Mouse (Mus musculus): ENCODE data around the gene F12.

Gene F12

DNA sequence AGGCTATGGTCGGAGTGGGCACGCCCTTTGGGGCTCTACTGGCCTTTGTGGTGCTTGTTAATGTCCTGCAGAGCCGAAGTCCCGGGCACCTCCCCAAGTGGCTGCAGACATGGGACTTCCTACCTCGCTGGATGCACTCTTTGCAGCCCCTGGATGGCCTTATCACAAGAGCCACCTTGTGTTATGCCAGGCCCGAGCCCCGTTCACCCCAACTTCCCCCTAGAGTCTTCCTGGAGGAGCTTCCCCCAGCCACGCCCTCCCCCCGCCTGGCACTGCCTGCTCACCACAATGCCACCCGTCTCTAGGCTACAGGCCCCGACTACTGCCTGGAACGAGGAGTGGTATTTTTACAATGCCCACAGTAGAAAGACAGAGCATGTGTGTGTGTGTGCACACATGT lies 13.3 kb downstream of the F12 start:
- peak in 1 of 2 experiments; percentile 51 for DNase-seq (ENCODE audit: low spot score in 2 of 2)

DNA sequence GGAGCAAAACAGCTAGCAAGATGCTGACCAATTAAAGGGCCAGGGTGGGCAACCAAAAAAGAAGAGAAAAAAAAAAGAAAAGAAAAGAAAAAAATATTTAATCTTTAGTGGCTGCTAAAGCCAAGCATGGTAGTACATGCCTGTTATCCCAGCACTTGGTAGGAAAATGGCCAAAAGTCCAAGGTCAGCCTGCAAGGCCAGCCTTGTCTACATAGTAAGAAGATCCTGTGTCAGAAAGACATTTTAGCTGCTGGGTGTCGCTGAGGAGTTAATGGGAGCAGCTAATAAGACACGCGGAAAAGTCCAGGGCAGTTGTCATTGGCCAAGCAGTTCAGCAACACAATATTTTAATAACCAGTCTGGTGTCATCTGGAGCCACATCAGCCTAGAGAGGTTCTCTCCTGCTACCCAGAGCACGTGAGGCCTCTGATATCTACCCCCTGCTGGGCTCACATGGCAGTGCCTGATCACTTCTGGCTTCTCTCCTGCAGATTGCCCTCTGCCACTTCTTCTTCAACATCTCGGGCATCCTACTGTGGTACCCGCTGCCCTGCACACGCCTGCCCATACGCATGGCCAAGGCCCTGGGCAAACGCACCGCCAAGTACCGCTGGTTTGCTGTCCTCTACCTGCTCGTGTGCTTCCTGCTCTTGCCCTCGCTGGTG lies 13.8 kb downstream of the F12 start:
- DNase-seq (ENCODE audit: low spot score in 2 of 2) = peak in 1 of 2 experiments; percentile 36

DNA sequence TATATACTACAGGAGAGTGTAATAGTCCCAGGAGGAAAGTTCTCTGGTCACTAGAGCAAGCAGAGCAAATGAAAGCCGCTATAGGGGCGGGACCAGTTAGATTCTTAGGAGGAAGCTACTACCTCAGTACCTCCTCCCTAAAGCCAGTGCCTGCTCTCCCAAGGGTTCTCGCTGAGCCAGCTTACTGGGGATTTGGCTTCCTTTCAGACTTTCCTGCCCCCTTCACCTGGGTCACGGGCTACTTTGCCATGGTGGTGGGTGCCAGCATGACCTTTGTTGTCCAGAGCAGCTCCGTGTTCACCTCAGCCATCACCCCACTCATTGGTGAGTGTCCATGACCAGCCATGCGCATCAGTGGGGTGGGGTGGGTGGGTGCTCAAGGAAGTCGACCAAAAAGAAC lies 14.8 kb downstream of the F12 start:
- DNase-seq (ENCODE audit: low spot score in 2 of 2) = no peak

DNA sequence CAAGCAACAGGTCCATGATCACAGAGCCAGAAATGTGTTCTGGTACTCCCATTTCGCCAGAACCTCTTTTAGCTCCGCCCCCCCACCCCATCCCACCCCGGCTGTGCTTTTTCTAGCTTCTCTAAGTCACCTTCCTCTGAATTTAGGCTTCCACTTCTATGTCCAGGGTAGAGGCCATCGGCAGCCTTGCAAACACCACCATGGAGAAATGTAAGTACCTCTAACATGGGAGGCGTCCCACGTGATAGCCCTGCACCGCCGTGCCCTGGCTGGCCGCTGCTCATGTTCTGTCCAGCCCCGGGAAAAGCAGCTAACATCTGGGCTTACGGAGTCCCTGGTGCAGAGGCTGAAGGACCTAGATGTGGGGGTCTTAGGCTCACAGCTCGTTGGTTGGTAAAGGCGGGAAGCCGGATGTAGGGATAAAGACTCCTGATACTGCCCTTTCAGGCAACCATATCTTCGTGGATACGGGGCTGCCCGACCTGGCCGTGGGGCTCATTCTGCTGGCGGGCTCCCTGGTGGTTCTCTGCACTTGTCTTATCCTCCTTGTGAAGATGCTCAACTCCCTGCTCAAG lies 18.0 kb downstream of the F12 start:
- no peak for DNase-seq (ENCODE audit: low spot score in 2 of 2)

DNA sequence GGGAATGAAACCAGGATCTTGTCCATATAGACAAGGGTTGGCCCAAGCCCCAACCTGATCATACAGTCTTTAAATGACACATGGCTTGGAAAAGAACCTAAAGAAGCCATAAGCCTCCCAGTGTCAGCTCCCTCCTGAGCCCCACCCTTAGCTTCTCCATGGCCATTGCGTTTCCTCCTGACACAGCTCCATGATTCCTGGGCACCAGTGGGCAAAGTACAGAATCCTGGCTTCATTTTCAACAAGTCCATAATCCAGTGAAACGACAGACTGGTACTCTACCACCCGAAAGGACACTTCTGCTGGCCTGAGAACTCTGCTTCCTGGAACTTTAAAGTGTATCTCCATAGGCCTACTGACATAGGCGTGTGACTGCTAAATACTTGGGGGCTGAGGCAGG lies 19.3 kb downstream of the F12 start:
- no peak for DNase-seq (ENCODE audit: low spot score in 2 of 2)

DNA sequence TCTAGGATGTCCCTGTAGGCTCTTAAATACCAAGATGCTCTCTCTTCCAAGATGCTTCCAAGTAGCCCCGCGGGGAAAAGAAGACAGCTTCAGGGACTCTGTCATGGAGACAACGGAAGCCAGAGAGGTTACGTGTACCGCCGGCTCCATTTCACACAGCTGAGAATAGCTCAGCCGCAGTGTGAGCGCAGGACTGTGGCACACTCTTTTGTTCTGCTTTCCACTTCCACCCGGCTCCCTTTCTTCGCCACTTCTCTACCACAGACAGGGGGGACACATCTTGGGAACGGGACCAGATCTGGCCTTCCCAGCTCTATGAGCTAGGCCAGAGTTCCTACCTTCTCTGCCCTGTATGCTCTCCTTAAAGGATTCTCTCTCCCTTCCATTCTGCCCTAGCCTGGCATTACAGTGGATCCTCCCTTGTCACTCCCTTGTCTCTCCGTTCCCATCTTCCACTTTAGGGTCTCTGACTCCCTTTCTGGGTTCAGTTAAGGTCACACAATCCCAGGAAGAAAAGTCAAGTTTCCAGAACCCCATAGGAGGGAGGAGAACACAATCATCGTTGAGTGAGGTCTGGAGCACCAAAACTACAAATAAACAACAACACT lies 20.7 kb downstream of the F12 start:
- DNase-seq (ENCODE audit: low spot score in 2 of 2) = peak in 1 of 2 experiments; percentile 47

DNA sequence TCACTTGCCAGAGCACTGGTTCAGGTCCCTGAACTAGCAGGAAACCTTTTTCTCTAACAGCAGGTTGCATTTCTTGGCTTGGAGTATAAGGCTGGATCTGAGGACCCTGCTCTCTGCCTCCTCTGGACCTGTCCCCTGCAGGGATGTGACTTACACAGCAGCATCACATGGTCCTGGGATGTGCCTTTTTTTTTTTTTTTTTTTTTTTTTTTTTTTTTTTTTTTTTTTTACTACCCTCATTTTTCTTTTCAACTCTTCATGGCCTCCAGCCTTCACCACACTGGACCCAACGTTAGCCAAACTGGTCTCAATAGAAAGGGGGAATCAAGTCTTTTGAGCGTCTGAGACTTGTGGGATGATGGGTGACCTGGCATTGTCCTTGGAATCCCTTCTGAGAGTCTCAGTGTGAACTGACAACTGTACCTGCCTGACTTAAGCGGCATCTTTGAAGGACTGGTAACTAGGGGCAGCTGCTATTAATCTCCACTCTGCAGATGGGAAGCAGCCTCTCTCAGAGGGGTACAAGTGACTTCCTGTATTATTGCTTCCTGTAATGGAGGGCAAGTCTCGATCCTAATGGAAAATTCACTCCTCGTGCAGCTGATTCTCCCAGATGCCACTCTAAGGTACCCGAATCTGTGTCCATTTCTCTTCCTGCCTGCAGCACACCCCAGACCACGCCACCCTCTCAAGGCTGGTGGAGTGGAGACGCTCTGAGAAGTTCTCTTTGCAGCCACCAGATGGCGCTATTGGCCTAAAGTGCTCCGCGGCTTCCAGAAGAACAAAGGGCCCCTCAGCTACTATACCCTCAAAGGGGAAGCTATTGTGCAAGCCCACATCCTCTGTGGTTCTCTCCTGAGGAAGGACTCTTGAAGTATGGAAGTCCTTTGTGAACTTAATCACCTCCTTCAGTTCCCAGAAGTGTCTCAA lies 21.5 kb downstream of the F12 start:
- DNase-seq (ENCODE audit: low spot score in 2 of 2) = peak; percentile 73 to 88

DNA sequence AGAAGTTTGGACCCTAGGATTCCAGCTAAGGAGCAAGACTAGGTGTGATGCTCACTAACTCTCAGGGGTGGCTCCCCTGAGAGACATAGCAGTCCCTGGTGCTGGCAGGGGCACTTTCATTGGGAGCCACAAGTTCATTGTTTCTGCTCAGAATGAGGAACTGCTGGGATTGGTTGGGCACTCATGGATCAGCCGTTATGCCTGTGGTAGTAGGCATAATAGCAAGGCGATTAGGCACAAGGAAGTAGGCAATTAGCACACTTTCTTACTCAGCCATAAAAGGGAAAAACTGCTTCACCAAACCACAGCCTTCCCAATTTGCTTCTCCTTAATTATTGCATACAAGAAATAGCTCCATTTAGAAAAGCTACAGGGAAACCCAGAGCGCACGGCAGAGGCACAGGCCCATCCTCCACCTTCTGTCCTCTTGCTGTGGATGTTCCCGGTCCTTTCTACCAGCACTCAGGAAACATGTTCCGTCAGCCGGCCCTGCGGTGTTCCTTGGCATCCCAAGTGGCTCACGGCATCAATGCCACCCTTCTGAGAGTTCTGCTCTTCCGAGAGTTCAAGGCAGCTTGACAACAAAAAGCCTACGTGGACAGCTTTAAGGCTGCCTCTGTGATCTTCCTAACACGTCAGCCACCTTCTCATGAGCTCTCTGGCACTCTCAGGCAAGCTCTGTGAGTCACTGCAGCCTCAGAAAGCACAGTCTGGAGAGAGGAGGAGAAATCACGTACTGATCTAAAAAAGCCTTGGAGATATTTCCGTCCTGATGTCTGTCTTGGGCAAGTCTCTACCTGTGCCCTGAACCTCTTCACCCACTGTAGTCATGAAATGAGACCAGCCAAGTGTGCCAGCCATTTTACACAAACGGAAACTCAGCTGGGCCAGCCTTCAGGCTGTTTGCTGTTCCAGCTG lies 22.4 kb downstream of the F12 start:
- no peak for DNase-seq (ENCODE audit: low spot score in 2 of 2)

DNA sequence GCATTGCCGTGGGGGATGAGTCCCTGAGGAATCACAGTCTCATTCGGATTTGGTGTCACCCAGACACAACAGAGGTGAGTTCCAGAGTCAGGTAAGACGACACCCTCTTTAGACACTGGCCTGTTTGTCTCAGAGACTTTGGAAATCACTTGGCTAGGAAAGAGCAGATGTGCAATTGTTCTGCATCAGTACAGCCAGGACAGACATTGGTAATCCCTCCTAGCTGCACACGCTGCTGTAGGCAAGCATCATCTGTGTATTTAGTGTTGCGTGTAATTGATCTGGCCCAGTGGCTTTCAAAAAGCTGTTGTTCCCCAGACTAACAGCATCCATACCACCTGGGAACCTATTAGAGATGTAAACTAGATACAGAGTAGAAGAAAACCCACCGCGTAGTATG lies 23.3 kb downstream of the F12 start:
- DNase-seq (ENCODE audit: low spot score in 2 of 2) = no peak

DNA sequence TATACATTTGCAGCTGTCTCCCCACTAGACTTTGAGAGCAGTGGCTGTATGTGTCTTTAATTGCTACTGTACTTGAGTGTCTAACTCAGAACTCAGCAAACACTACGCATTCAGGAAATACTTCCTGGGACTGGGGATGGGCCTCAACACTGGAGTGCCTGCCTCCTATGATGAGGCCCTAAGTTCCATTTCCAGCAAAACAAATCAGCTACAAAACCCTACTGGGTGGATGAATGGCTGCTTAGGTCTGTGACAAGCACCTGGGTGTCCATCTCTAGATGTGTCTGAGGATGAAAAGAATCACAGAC lies 26.6 kb downstream of the F12 start:
- DNase-seq (ENCODE audit: low spot score in 2 of 2) = no peak

DNA sequence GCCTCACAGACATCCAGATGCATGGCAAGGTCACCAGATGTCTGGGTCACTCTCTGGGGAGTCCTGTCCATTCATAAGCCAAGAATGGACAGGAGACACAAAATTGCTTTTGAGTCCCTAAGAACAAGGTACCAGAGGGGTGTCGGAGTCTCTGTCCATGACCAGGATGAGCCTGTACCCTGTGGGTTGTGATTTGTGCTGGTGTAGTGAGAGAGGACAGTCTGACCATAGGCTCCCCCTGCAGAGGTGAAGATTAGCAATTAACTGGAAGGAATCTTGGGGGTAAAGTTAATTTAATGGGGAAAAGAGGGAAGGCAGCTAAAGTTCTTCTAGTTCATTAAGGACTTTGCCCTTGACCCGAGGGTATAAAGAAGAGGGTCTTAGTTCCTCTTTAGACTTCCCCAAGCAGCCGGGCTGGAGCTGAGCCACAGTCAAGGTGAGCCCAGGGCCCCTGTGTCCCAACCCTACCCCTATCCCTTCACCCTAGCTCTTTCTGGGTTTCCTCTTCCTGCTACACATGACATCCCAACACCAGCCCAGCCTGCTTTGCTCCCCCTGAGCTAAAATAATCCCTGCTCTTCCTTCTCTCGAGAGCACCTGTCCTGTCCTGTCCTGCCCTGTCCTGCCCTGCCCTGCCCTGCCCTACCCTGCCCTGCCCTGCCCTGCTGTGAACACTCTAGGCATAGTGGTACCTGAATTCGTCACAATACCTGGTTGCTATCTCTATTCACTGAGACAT lies 27.1 kb downstream of the F12 start:
- DNase-seq (ENCODE audit: low spot score in 2 of 2) = no peak

DNA sequence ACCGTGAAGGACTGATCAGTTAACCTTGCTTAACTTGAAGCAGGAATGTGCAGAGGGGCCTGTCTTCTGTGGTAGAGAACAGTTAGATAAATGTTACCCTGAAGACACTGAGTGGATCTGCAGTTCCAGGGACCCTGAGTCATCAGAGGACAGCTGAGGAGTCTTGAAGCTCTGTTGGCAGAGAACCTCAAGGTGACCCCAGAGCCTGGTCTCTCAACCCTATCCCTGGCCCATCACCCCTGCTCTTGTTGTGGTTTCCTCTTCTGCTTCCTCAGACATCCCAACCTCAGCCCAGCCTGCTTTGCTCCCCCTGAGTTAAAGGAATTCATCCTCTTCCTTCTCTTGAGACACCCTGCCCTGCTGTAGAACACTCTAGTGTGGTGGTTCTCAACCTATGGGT lies 28.5 kb downstream of the F12 start, which contains the start of gene Slc34a1:
Slc34a1 (plus strand) TSS at position 100 of the 400 bp plus-strand sequence.
- DNase-seq (ENCODE audit: low spot score in 2 of 2) = no peak

DNA sequence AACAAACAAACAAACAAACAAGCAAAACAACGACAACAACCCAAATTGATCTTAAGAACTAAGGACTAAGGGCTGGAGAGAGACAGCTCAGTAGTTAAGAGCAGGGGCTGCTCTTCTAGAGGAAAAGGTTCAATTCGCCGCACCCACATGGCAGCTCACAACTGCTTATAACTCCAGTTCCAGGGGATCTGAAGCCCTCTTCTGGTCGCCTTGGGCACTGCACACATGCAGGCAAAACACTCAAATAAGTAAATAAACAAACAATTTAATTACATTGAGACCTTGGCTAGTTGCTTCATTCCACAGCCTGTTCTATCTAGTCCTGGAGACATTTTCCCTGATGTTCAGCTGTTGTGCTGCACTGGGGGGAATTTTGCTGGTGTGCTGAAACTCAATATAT lies 33.7 kb downstream of the F12 start:
- DNase-seq (ENCODE audit: low spot score in 2 of 2) = peak in 1 of 2 experiments; percentile 72

DNA sequence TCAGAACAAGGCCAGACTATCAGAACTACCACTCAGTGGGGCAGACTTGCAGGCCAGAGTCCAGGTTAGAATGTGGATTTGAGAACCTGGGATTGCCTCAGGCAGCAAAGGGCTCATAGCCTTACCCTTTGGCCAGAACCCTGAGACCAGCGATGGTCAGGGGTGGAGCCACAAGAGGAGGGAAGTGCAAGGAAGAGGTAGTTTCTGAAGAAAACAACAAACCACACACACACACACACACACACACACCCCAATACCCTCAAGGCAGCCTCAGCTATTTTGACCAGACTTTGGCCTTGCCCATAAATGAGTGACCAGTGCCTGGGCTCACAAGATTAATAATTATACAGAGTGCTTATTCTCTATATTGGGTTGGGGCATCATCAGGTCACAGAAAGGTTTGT lies 35.0 kb downstream of the F12 start:
- DNase-seq (ENCODE audit: low spot score in 2 of 2) = no peak

DNA sequence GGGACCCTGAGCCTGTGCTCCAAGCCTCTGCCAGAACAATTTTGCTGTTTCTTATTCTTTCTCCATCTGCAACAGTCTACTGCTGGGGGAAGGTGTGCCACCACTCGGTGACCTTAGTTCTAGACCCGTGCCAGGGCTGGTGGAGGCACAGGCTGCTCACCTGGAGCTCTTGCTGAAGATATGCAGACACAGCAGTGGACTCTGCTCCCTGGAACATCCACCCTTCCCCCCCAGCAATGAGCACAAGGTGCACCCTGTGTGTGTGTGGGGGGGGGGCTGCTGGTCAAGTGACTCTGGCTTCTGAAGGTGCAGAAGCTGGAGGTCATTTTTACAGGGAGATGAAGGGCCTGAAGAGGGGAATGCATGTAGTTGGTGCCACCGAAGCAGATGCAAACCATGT lies 35.9 kb downstream of the F12 start:
- no peak for DNase-seq (ENCODE audit: low spot score in 2 of 2)

DNA sequence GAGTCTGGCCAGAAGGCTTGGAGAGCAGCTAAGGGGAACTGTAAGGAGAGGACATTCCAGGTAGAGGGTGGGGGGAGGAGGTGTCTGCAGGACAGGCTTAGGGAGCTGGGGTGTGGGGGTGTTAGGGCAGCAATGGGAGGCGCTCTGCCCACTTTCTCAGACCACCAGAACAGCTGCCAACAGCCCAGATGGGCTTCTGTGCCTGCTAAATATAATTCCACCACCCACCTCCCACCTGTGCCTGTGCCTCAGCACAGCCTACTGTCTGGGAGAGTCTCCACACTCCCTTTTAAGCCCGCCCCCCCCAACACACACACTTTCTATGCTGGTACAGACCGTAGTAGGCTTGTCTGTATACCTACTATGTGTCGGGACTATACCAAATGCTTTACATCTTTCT lies 44.8 kb downstream of the F12 start:
- DNase-seq (ENCODE audit: low spot score in 2 of 2) = no peak

DNA sequence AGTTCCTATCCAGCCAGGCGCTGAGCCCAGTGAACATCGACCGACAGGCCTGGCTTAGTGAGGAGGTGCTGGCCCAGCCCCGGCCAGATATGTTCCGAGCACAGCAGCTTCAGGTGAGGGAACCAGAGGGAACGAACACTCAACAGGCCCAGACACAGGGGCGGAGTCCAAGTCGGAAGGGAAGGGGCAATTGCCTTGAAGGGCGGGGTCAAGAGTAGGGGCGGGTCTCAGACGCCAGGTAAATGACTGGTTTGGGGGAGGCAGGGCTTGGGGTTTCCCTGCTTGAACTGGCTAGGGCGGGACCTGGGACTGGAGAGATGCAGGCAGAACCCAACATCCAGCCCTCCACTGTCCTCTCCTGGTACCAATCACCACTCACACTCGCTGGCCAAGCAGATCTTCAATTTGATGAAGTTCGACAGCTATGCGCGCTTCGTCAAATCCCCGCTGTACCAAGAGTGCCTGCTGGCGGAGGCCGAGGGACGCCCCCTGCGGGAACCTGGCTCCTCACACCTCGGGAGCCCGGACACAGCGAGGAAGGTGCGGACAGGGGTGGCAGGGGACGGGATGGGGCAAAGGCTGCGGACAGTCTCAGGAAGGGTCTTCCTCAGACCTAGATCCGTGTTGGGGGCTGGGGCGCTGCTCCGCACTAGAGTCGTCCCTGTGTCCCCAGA lies 47.5 kb downstream of the F12 start:
- DNase-seq (ENCODE audit: low spot score in 2 of 2) = no peak

DNA sequence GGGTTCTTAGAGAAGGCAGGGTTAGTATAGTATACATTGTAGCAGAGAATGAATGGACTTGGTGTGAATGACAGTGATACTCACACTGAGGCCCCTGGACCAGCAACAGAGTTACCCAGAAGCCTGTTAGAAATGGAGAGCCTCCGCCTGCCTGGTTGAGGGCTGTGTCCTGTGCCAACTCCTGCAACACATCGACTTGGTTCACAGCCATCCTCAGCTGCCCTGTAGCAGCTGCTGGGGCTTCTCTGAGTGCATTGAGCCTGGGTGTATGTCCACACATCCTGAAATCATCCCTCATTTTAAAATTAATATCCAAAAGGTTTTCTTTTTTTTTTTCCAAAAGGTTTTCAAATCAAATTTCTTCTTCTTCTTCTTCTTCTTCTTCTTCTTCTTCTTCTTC lies 50.7 kb downstream of the F12 start:
- DNase-seq (ENCODE audit: low spot score in 2 of 2) = no peak

DNA sequence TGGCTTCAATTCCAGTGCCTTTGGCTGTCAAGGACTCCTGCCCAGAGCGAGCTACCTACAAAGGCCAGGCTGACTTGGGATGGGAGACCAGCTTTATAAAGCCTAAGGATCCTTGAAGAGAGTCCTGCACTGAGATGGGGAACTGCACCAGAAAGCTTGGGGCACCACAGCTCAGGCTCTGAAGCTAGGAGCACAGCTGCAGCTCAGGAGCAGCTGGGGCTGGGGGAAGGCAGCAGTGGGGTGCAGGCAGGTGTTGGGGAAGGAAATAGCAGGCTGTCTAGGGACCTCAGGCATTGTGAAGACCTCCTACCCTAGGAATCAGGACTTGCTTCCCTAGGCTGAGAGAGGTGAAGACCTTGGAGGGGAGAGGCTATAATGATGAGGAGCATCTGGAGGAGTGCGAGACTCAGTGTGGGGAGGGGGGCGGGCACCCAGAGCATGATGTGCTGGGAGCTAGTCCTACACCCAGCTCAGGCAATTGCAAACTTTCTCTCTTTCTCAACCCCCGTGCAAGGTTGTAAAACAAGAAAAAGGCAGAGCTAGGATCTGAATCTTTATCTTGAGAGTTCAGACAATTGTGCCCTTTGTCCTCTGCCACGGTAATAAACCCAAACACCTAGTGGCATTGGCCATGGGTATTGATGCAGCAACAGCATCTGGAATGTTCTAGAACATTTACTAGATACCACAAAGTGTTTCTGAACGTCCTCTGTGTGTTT lies 52.2 kb downstream of the F12 start:
- DNase-seq (ENCODE audit: low spot score in 2 of 2) = no peak

DNA sequence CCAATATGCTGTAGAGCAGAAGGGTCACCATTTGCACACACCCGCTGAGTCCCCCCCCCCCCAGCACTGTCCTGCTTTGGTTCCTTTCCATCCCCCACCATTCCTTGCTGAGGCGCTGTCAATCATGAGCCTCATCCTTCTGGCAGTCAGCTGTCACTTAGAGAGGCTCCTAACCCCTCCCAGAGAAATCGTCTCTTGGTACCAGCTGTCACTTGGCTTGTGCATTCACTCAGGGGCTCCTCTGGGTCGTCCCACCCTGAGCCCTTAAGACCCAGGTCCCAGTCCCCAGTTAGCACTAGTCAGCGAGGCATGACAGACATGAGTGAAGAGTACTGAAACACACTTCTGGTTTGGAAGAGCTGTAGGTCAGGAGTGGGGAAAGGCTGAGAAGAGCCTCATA lies 54.9 kb downstream of the F12 start:
- DNase-seq (ENCODE audit: low spot score in 2 of 2) = no peak

Measured in spleen, postnatal 10 days (tissue).